Mouse (Mus musculus) cerebellum, adult 2 months (tissue): ENCODE measurements around the gene 1810009J06Rik. TPM values are rescaled to one million over a fixed set of nuclear protein-coding genes. Genes with fewer than 3 reads are reported as not detected.
"Not testable (repeated sequence)": the region's sequence is repeated elsewhere in the genome, so short reads cannot be mapped to it uniquely, and the experiment has no call there.

Source experiments
- DNase-seq, 2 experiments: peaks; one replicate each; pipeline ENCODE4 v3.0.0; 2021
- H3K27ac ChIP-seq: fragments of 200-500 bp; 2 replicates; pipeline ENCODE4 v1.5.1; 2012; ENCODE audit warnings: low read length, control low read depth, inconsistent platforms; ENCODE audit not compliant: insufficient read depth
- H3K27me3 ChIP-seq: fragments of 200-500 bp; 2 replicates; pipeline ENCODE4 v1.6.1; 2012; ENCODE audit warnings: inconsistent platforms, mild to moderate bottlenecking, low read length, moderate library complexity; ENCODE audit not compliant: control insufficient read depth, insufficient read depth
- H3K4me1 ChIP-seq: fragments of 200-500 bp; 2 replicates; pipeline ENCODE4 v1.6.1; 2011; ENCODE audit warnings: low read length; ENCODE audit not compliant: control insufficient read depth, insufficient read depth
- H3K4me3 ChIP-seq: fragments of 200-500 bp; replicated peaks from 2 replicates; pipeline ENCODE3; 2011; ENCODE audit warnings: mild to moderate bottlenecking, low read depth, low read length, control low read depth; ENCODE audit not compliant: insufficient read depth
- CTCF ChIP-seq: fragments of 200-500 bp; IDR thresholded peaks from 2 replicates; pipeline ENCODE4 v1.5.1; 2011; ENCODE audit warnings: low read depth, mild to moderate bottlenecking, control low read depth, low read length, moderate library complexity, borderline replicate concordance; ENCODE audit not compliant: insufficient read depth
- POLR2A ChIP-seq: fragments of 200-500 bp; IDR thresholded peaks from 2 replicates; pipeline ENCODE4 v1.6.1; 2011; ENCODE audit warnings: low read length, control low read depth, borderline replicate concordance; ENCODE audit not compliant: insufficient read depth
- WGBS: fragments of 180-500 bp; shearing (Covaris S2); methylation state at CpG from one replicate; pipeline ENCODE4 v1.1.7; 2018; 5-methylcytosine and 5-hydroxymethylcytosine counted together
- polyA plus RNA-seq: library from polyadenylated mRNA; depleted of rRNA; stranded (reverse); fragments of >200 nt; gene quantifications from 2 replicates; pipeline ENCODE4 v1.2.3, GENCODE M21; 2012; rRNA removed

Gene 1810009J06Rik
- polyA plus RNA-seq: not detected in 2 replicates

DNA sequence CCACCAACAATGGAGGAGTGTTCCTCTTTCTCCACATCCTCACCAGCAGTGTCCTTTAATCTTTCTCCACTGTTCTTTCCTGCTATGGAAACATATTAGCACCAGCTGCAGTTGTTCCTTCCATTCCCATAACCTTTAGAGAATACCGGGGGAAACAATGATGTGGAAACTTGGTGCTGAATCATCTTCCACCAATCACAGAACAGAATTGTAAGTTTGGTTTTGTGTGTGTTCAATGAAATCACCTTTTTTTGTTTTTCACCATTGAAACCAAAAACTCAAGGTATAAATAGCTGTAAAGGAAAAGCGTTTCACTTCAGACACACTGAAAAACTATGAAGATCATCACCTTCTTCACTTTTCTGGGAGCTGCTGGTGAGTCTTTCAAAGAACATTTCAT, at the start of gene 1810009J06Rik:
1810009J06Rik (plus strand) TSS at position 301 of the 400 bp plus-strand sequence.
- H3K27me3 ChIP-seq, DNase-seq, H3K27ac ChIP-seq, H3K4me1 ChIP-seq, H3K4me3 ChIP-seq: not testable (repeated sequence)
- WGBS: 90% methylated on average over 2 of the region's 2 CpGs

DNA sequence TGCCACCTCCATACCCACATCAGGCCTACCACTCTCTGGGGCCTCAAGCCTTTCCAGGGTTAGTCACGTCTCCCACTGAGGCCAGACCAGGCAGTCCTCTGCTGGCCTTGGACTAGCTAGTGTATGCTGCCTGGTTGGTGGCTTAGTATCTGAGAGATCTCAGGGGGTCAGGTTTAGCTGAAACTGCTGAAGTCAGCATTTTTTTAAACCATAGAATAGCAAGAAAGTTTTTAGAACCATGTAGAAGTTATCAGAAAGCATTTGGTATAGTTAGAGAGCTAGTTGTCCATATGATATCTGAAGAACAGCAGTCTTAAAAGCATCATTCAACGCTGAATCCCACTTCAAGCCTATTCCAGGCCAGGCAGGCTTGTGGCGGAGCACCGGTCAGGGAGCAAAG, 44.6 kb upstream of the 1810009J06Rik start:
- H3K27ac ChIP-seq: no peak overlapping the region
- H3K27me3 ChIP-seq: no peaks in the 10 kb centered on the region
- no peak for DNase-seq
- no peaks in the 10 kb centered on the region for H3K4me1 ChIP-seq
- WGBS: 82% methylated on average over 4 of the region's 4 CpGs
- TF ChIP-seq CTCF: no peak
- TF ChIP-seq POLR2A: no peak
- H3K4me3 ChIP-seq: no peak overlapping the region

DNA sequence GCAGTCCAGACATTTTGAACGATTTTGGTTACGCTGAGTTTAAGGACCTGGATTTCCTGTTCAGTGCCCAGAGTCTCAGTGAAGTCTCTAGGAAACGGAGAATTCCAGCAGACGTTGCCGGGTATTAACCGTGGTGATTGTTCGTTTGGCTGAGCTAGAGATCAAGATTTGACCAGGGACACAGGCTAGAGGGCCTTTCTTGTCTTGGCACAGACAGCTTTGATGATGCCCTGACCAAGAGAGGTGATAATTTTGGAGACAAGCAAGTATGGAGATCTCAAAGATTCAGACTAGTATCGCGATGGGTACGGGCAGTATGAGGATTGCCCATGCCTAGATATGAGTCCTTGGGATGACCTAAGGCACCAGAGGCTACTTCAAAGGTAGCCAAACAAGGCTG, 24.1 kb upstream of the 1810009J06Rik start, which contains the start of gene 1700074P13Rik:
1700074P13Rik (minus strand) TSS at position 101 of the 400 bp plus-strand sequence.
- Histone ChIP-seq H3K4me1 (no peaks in the 10 kb centered on the region), H3K27ac (no peak within 1 kb of the TSS), H3K27me3 (no peaks in the 10 kb centered on the region), H3K4me3 (no peak within 1 kb of the TSS)
- DNase-seq: no peak
- TF ChIP-seq POLR2A (no peak), CTCF (no peak)
- 86% methylated on average over 10 of the region's 10 CpGs for WGBS

- Histone ChIP-seq H3K4me1 (no peaks in the 10 kb centered on the region), H3K4me3 (no peak within 1 kb of the TSS), H3K27ac (no peak within 1 kb of the TSS), H3K27me3 (no peaks in the 10 kb centered on the region)
- no peak for DNase-seq
- TF ChIP-seq CTCF: no peak
- TF ChIP-seq POLR2A: no peak
Measured at GRCm38 (mm10) chr6:40951770-40952169, 12.8 kb upstream of the 1810009J06Rik start, which contains the start of gene Gm4744. Gm4744 (minus strand) TSS chr6:40951870.

GRCm38 (mm10) chr6:40953716-40954115, 10.8 kb upstream of the 1810009J06Rik start:
- 70% methylated on average over 2 of the region's 2 CpGs for WGBS
- no peak for DNase-seq
- TF ChIP-seq POLR2A (no peak), CTCF (no peak)
- no peak overlapping the region for H3K27ac ChIP-seq
- no peaks in the 10 kb centered on the region for H3K4me1 ChIP-seq
- H3K4me3 ChIP-seq: no peak overlapping the region
- H3K27me3 ChIP-seq: no peaks in the 10 kb centered on the region

DNA sequence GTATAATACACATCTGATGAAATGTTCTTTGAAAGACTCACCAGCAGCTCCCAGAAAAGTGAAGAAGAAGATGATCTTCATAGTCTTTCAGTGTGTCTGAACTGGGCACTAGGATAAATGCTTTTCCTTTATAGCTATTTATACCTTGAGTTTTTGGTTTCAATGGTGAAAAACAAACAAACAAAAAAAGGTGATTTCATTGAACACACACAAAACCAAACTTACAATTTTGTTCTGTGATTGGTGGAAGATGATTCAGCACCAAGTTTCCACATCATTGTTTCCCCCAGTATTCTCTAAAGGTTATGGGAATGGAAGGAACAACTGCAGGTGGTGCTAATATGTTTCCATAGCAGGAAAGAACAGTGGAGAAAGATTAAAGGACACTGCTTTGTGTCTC, 34.8 kb downstream of the 1810009J06Rik start, which contains the start of gene Gm2663:
Gm2663 (minus strand) TSS at position 101 of the 400 bp plus-strand sequence.
- not testable (repeated sequence) for H3K4me3 ChIP-seq, H3K27me3 ChIP-seq, DNase-seq, H3K27ac ChIP-seq, H3K4me1 ChIP-seq

GRCm38 (mm10) chr6:41015065-41015464, 50.5 kb downstream of the 1810009J06Rik start:
- 70% methylated on average over 4 of the region's 4 CpGs for WGBS
- no peak for DNase-seq

More at GRCm38 (mm10) chr6:41015065-41015464, 50.5 kb downstream of the 1810009J06Rik start:
- no peak overlapping the region for H3K4me3 ChIP-seq
- H3K27me3 ChIP-seq: no peaks in the 10 kb centered on the region
- no peaks in the 10 kb centered on the region for H3K4me1 ChIP-seq
- no peak overlapping the region for H3K27ac ChIP-seq
- no peak for TF ChIP-seq CTCF
- TF ChIP-seq POLR2A: no peak

Other genes with a start within 250 kb of the 1810009J06Rik start
- gene Moxd2, start 77.3 kb upstream of the 1810009J06Rik start, polyA plus RNA-seq: not detected in 2 replicates
- not detected in 2 replicates for gene Prss58, start 64.4 kb upstream of the 1810009J06Rik start, polyA plus RNA-seq
- gene 1700074P13Rik, start 24.2 kb upstream of the 1810009J06Rik start, polyA plus RNA-seq: not detected in 2 replicates
- gene Gm4744, start 12.9 kb upstream of the 1810009J06Rik start, polyA plus RNA-seq: not detected in 2 replicates
- not detected in 2 replicates for gene Gm2663, start 34.7 kb downstream of the 1810009J06Rik start, polyA plus RNA-seq
- gene 2210010C04Rik, start 70.8 kb downstream of the 1810009J06Rik start, polyA plus RNA-seq: 0.05 TPM in 1 of 2 replicates, not detected in the other